Mouse (Mus musculus): Measurements from ENCODE around the gene Scgb1b30. TPM values are rescaled to one million over a fixed set of nuclear protein-coding genes. Genes with fewer than 3 reads are reported as not detected.

The Scgb1b30 gene
- polyA plus RNA-seq, 1 experiment = not detected

DNA sequence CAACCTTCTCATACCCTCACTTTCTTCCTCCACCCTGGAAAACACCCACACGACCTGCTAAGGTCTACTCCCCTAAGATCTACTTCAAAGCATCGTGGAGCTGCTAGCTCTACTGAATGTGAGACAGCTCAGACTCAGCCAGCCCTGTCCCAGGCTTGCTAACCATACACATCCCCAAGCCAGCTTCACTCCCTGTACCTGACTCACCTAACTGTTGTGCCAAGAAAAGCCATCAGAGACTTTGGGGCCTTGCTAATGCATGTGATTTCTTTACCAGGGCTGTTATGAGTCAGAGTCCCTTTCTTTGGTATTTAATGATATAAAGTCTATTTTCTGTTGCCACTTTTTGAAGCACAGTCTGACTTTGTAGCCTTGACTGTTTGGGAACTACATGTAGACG is 35.9 kb downstream of the Scgb1b30 start:
- no peaks in the 10 kb centered on the region for H3K4me1 ChIP-seq (ENCODE audit: control insufficient read depth, insufficient read depth, low read length)
- no peak overlapping the region for H3K27ac ChIP-seq (ENCODE audit: insufficient read depth, low read depth, low read length)
- TF ChIP-seq POLR2A (IDR thresholded peaks at IDR 0.05; ENCODE audit: borderline replicate concordance, low read depth, low read length) = no peak
- no peak for TF ChIP-seq CTCF (IDR thresholded peaks at IDR 0.05; ENCODE audit: low read depth, low read length)
- H3K4me3 ChIP-seq (ENCODE audit: insufficient read depth, low read length) = no peak overlapping the region

DNA sequence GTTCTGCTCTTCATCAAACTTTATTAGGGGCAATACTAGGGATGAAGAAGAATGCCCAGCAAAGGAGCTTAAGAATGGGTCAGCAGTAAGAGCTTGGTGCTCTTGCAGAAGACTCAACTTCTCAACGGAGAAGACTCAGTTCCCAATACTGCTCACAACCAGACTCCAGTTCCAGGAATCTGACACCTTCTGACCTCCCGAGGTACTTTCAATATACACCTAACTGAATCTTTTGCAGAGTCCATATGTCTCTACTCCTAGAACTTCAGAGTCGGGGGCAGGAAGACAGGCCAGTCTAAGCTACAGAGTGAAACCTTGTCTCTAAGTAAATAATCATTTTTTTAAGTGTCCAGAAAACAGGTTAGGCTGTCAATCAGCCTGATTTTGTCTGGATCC is 36.7 kb downstream of the Scgb1b30 start:
- Histone ChIP-seq H3K27ac (ENCODE audit: insufficient read depth, low read depth, low read length) (no peak overlapping the region), H3K4me3 (ENCODE audit: insufficient read depth, low read length) (peak overlapping the region; percentile 69), H3K4me1 (ENCODE audit: control insufficient read depth, insufficient read depth, low read length) (no peaks in the 10 kb centered on the region)
- TF ChIP-seq CTCF (IDR thresholded peaks at IDR 0.05; ENCODE audit: low read depth, low read length) (no peak), POLR2A (IDR thresholded peaks at IDR 0.05; ENCODE audit: borderline replicate concordance, low read depth, low read length) (no peak)

DNA sequence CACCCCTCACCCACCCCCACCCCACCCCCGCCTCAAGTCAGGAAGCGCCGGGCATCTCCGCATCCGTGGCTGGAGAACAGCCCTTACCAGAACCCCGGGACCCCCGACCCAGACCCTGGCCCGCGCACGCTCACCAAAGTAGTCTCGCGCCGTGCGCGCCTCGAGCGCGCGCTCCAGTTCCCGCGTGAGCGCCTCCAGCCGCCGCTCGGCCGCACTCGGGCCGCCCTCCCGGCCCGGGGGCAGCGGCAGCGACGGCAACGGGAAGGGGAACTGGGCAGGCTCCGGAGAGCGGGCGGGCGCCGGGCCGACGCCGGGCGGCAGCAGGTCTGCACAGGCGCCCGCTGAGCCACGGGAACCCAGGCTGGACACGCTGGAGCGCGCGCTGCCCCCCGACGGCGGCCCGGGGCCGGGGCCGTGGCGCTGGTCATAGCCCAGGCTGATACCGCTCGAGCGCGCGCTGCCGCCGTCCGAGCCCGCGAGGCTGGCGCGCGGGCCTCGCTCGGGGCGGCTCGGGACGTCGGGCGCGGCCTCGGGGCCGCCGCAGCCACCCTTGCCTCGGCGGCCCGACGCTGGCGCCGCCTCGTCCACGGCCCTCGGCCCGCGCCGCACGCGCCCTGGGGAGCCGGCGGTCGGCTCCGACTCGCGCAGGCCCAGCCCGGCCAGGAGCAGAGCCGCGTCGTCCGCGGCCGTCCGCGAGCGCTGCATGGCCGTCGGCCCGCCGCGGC is 37.3 kb downstream of the Scgb1b30 start:
- H3K4me3 ChIP-seq (ENCODE audit: insufficient read depth, low read length) = peak overlapping the region; percentile 69
- no peaks in the 10 kb centered on the region for H3K4me1 ChIP-seq (ENCODE audit: control insufficient read depth, insufficient read depth, low read length)
- no peak overlapping the region for H3K27ac ChIP-seq (ENCODE audit: insufficient read depth, low read depth, low read length)
- TF ChIP-seq POLR2A (IDR thresholded peaks at IDR 0.05; ENCODE audit: borderline replicate concordance, low read depth, low read length) (no peak), CTCF (IDR thresholded peaks at IDR 0.05; ENCODE audit: low read depth, low read length) (no peak)

DNA sequence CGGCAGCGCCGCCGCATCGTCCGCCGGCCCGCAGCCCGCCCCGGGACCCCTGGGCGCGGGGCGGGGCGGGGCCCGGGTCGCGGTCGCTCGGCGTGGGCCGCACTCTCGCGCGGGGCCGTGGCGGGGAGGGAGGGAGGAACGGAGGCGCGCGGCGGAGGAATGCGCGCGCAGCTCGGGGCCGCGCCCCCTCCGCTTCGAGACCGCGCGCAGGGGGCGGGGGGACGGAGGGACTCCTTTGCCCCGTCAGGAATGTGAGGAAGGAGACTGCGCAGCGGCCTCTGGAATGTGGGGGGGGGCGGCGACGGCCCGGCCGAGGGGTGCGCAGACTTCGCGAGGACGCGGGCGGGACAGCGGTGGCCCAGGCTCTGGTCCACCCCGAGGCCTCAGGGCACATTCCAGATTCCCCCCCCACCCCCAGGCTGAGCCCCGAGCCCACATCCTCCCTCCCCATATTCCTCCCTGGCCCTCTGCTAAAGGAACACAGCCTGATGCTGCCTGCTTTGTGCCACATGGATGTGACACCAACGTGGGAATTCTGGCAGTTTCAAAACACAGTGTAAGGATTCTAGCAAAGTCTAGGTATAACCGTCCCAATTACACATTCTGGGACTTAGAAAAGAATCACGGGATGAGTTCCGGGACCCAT is 38.0 kb downstream of the Scgb1b30 start, which contains the start of gene Wtip:
Wtip (minus strand) TSS at position 152 of the 646 bp plus-strand sequence.
- TF ChIP-seq CTCF (IDR thresholded peaks at IDR 0.05; ENCODE audit: low read depth, low read length) (no peak), POLR2A (IDR thresholded peaks at IDR 0.05; ENCODE audit: borderline replicate concordance, low read depth, low read length) (no peak)
- Histone ChIP-seq H3K27ac (ENCODE audit: insufficient read depth, low read depth, low read length) (no peak within 1 kb of the TSS), H3K4me3 (ENCODE audit: insufficient read depth, low read length) (peak within 1 kb of the TSS; percentile 69), H3K4me1 (ENCODE audit: control insufficient read depth, insufficient read depth, low read length) (no peaks in the 10 kb centered on the region)

DNA sequence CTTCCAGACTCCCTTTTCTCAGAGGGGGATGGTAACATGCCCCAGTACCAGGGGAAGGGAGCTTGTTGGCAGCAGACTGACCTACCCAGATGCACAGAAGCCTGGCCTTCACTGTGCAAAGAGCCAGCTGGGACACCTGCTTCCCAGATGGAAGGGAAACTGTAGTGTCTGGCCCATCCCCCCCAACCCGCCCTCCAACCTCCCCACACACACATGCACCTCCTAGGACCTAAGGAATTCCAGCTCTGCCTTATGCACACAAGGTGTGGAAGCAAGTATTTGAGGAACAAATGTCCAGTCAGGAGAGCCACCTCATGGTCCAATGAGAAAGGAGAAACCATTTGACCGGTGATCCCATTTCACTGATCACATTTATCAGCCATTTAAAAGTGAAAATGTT is 39.1 kb downstream of the Scgb1b30 start:
- Histone ChIP-seq H3K4me1 (ENCODE audit: control insufficient read depth, insufficient read depth, low read length) (no peaks in the 10 kb centered on the region), H3K4me3 (ENCODE audit: insufficient read depth, low read length) (no peak overlapping the region), H3K27ac (ENCODE audit: insufficient read depth, low read depth, low read length) (no peak overlapping the region)
- TF ChIP-seq POLR2A (IDR thresholded peaks at IDR 0.05; ENCODE audit: borderline replicate concordance, low read depth, low read length) = no peak
- TF ChIP-seq CTCF (IDR thresholded peaks at IDR 0.05; ENCODE audit: low read depth, low read length) = no peak

DNA sequence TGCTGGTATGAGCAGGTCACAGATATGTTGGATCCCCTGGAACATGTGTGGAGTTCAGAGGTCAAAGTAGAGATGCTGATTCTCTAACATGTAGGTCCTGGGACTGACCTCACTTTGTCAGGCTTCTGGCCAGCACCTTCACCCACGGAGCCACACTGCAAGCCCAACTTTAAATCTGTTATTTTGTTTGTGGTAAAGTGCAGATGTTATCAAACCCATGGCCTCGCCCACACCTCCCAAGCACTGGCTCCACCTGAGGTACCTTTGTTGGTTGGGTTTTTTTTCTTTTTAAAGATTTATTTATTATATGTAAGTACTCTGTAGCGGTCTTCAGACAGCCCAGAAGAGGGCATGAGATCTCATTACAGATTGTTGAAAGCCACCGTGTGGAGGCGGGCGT is 44.3 kb downstream of the Scgb1b30 start:
- TF ChIP-seq POLR2A (IDR thresholded peaks at IDR 0.05; ENCODE audit: borderline replicate concordance, low read depth, low read length) (no peak), CTCF (IDR thresholded peaks at IDR 0.05; ENCODE audit: low read depth, low read length) (no peak)
- no peak overlapping the region for H3K4me3 ChIP-seq (ENCODE audit: insufficient read depth, low read length)
- H3K4me1 ChIP-seq (ENCODE audit: control insufficient read depth, insufficient read depth, low read length) = peaks cover 3% of the 10 kb centered on the region; the same call in 1 of the 2 replicates
- H3K27ac ChIP-seq (ENCODE audit: insufficient read depth, low read depth, low read length) = no peak overlapping the region

DNA sequence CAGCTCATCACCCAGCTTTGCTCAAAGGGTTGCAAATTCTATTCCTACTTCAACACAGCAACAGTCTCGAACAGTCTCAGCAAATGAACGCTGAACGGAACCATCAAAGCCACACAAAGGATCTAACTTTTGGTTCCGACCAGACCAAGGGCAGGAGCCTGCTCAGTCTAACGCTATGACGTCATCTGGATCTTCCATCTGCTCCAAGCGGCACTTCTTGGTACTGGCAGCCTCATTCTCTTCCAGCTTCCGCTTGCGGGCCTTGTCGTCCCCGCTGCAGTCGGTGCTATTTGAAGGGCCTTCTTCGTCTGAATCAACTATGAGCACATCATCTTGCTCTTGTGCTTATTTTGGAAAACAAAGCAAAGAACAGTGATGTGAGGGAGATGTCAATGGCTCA is 45.9 kb downstream of the Scgb1b30 start:
- no peak overlapping the region for H3K27ac ChIP-seq (ENCODE audit: insufficient read depth, low read depth, low read length)

DNA sequence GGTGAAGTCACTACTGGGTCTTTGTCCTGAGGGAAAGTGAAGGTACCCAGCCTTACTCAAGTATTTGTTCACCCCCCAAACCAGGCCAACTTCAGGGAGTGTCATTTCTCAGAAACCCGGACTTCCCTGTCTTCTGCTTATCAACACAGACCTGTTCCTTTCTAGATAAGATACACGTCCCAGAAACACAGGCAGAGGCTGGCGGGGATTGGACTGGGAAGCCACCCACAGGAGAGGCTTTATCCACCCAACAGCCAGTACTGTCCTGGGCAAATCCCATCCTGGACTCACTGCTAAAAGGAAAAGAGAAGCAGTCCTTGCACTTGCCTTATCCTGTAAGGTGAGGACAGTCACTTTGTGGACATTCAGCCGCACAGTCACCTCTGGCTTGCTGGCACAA is 52.0 kb downstream of the Scgb1b30 start:
- no peak overlapping the region for H3K27ac ChIP-seq (ENCODE audit: insufficient read depth, low read depth, low read length)
- H3K4me3 ChIP-seq (ENCODE audit: insufficient read depth, low read length) = no peak overlapping the region
- no peak for TF ChIP-seq CTCF (IDR thresholded peaks at IDR 0.05; ENCODE audit: low read depth, low read length)
- TF ChIP-seq POLR2A (IDR thresholded peaks at IDR 0.05; ENCODE audit: borderline replicate concordance, low read depth, low read length) = no peak
- no peaks in the 10 kb centered on the region for H3K4me1 ChIP-seq (ENCODE audit: control insufficient read depth, insufficient read depth, low read length)

More for the DNA sequence above, 45.9 kb downstream of the Scgb1b30 start:
- TF ChIP-seq POLR2A (IDR thresholded peaks at IDR 0.05; ENCODE audit: borderline replicate concordance, low read depth, low read length) (no peak), CTCF (IDR thresholded peaks at IDR 0.05; ENCODE audit: low read depth, low read length) (no peak)
- Histone ChIP-seq H3K4me3 (ENCODE audit: insufficient read depth, low read length) (no peak overlapping the region), H3K4me1 (ENCODE audit: control insufficient read depth, insufficient read depth, low read length) (peaks cover 3% of the 10 kb centered on the region; the same call in 1 of the 2 replicates)

Other genes with a start within 250 kb of the Scgb1b30 start
- not detected in 2 replicates for gene Scgb2b26, start 150.4 kb upstream of the Scgb1b30 start, polyA plus RNA-seq (2012; ENCODE audit: insufficient read depth, insufficient read length, missing spikeins)
- gene Scgb2b27, start 81.5 kb upstream of the Scgb1b30 start, polyA plus RNA-seq (2012; ENCODE audit: insufficient read depth, insufficient read length, missing spikeins) = not detected in 2 replicates
- gene Scgb1b27, start 73.9 kb upstream of the Scgb1b30 start, polyA plus RNA-seq (2012; ENCODE audit: insufficient read depth, insufficient read length, missing spikeins) = not detected in 2 replicates
- gene Wtip, start 37.8 kb downstream of the Scgb1b30 start, polyA plus RNA-seq (2012; ENCODE audit: insufficient read depth, insufficient read length, missing spikeins) = 3.6 and 4.4 TPM in 2 replicates
- 63.1 and 63.8 TPM in 2 replicates for gene Uba2, start 74.2 kb downstream of the Scgb1b30 start, polyA plus RNA-seq (2012; ENCODE audit: insufficient read depth, insufficient read length, missing spikeins)
- 24.5 and 29.4 TPM in 2 replicates for gene Pdcd2l, start 101.2 kb downstream of the Scgb1b30 start, polyA plus RNA-seq (2012; ENCODE audit: insufficient read depth, insufficient read length, missing spikeins)
- 630 and 641 TPM in 2 replicates for gene Gpi1, start 134.9 kb downstream of the Scgb1b30 start, polyA plus RNA-seq (2012; ENCODE audit: insufficient read depth, insufficient read length, missing spikeins)
- not detected in 2 replicates for gene Gm6096, start 155.6 kb downstream of the Scgb1b30 start, polyA plus RNA-seq (2012; ENCODE audit: insufficient read depth, insufficient read length, missing spikeins)
- 16.7 and 18.4 TPM in 2 replicates for gene 4931406P16Rik, start 218.1 kb downstream of the Scgb1b30 start, polyA plus RNA-seq (2012; ENCODE audit: insufficient read depth, insufficient read length, missing spikeins)